Mouse (Mus musculus) neural tube, embryonic 13.5 days (tissue): ENCODE data around the gene Ptpn14. TPM values are rescaled to one million over a fixed set of nuclear protein-coding genes. Genes with fewer than 3 reads are reported as not detected.

ENCODE experiments used
- ATAC-seq: fragments of 200-750 bp; cut with Nextera tagmentation; 2 replicates; pipeline ENCODE4 v1.8.0; 2017; ENCODE audit warnings: low read depth, mild to moderate bottlenecking, moderate TSS enrichment, moderate library complexity
- H3K27ac ChIP-seq: fragments of 300-500 bp; sonication (generic); replicated peaks from 2 replicates; pipeline ENCODE4 v1.5.1; 2015; ENCODE audit warnings: moderate library complexity, mild to moderate bottlenecking, inconsistent platforms
- H3K27me3 ChIP-seq: fragments of 300-500 bp; sonication (generic); 2 replicates; pipeline ENCODE4 v1.6.1; 2015; ENCODE audit warnings: mild to moderate bottlenecking, inconsistent platforms
- H3K36me3 ChIP-seq: fragments of 300-500 bp; sonication (generic); 2 replicates; pipeline ENCODE4 v1.6.1; 2015; ENCODE audit warnings: mild to moderate bottlenecking, inconsistent platforms
- H3K4me1 ChIP-seq: fragments of 300-500 bp; sonication (generic); replicated peaks from 2 replicates; pipeline ENCODE4 v1.6.1; 2015; ENCODE audit warnings: inconsistent platforms
- H3K4me2 ChIP-seq: fragments of 300-500 bp; sonication (generic); 2 replicates; pipeline ENCODE4 v1.6.1; 2015; ENCODE audit warnings: inconsistent platforms, mild to moderate bottlenecking, moderate library complexity
- H3K4me3 ChIP-seq: fragments of 300-500 bp; sonication (generic); 2 replicates; pipeline ENCODE4 v1.5.1; 2015; ENCODE audit warnings: mild to moderate bottlenecking, inconsistent platforms
- H3K9ac ChIP-seq: fragments of 300-500 bp; sonication (generic); 2 replicates; pipeline ENCODE4 v1.6.1; 2015; ENCODE audit warnings: moderate library complexity, mild to moderate bottlenecking, inconsistent platforms
- H3K9me3 ChIP-seq: fragments of 300-500 bp; sonication (generic); 2 replicates; pipeline ENCODE4 v1.6.1; 2016; ENCODE audit warnings: inconsistent platforms
- WGBS: fragments of 180-500 bp; shearing (Covaris S2); methylation state at CpG from one replicate; pipeline ENCODE4 v1.1.7; 2015; 5-methylcytosine and 5-hydroxymethylcytosine counted together
- polyA plus RNA-seq: library from polyadenylated mRNA; unstranded; fragments of >200 nt; fragmentation: Nextera tagmentation; extraction: Ambion mirVana; gene quantifications from 2 replicates; pipeline ENCODE4 v1.2.1, GENCODE M21; 2015

The Ptpn14 gene
- polyA plus RNA-seq, 1 experiment from 2014 or later = 1.9 TPM

- Histone ChIP-seq H3K4me2 (no peak overlapping the region), H3K27ac (no peak overlapping the region), H3K9ac (no peak overlapping the region), H3K9me3 (no peaks in the 10 kb centered on the region), H3K36me3 (peaks cover 33% of the 10 kb centered on the region), H3K4me1 (peaks cover 7% of the 10 kb centered on the region; the same call in 1 of the 2 replicates), H3K27me3 (no peaks in the 10 kb centered on the region), H3K4me3 (no peak overlapping the region)
- WGBS = 50% methylated on average over 9 of the region's 9 CpGs
- no peak for ATAC-seq
Measured at GRCm38 (mm10) chr1:189897861-189898260, 169.8 kb downstream of the Ptpn14 start.

GRCm38 (mm10) chr1:189898708-189899107 is 170.6 kb downstream of the Ptpn14 start:
- Histone ChIP-seq H3K9ac (no peak overlapping the region), H3K36me3 (peaks cover 24% of the 10 kb centered on the region), H3K4me3 (no peak overlapping the region), H3K27ac (no peak overlapping the region), H3K4me1 (peaks cover 7% of the 10 kb centered on the region; the same call in 1 of the 2 replicates), H3K4me2 (no peak overlapping the region), H3K9me3 (no peaks in the 10 kb centered on the region), H3K27me3 (no peaks in the 10 kb centered on the region)
- 94% methylated on average over 13 of the region's 13 CpGs for WGBS
- no peak for ATAC-seq

- Histone ChIP-seq H3K27ac (no peak overlapping the region), H3K4me2 (no peak overlapping the region), H3K27me3 (no peaks in the 10 kb centered on the region), H3K9me3 (no peaks in the 10 kb centered on the region), H3K36me3 (peaks cover 20% of the 10 kb centered on the region), H3K9ac (no peak overlapping the region), H3K4me1 (peaks cover 7% of the 10 kb centered on the region; the same call in 1 of the 2 replicates), H3K4me3 (no peak overlapping the region)
- WGBS = 90% methylated on average over 6 of the region's 6 CpGs
- ATAC-seq = no peak
Measured at GRCm38 (mm10) chr1:189899526-189899925, 171.5 kb downstream of the Ptpn14 start.

GRCm38 (mm10) chr1:189902413-189902812 is 174.3 kb downstream of the Ptpn14 start:
- ATAC-seq = no peak
- H3K9me3 ChIP-seq = no peaks in the 10 kb centered on the region
- H3K36me3 ChIP-seq = 0 out of 2 replicates have a peak, but pooled peaks cover 6% of the 10 kb centered on the region
- H3K4me2 ChIP-seq = no peak overlapping the region
- H3K27me3 ChIP-seq = no peaks in the 10 kb centered on the region
- H3K4me1 ChIP-seq = peaks cover 7% of the 10 kb centered on the region; the same call in 1 of the 2 replicates
- 64% methylated on average over 9 of the region's 9 CpGs for WGBS
- no peak overlapping the region for H3K4me3 ChIP-seq
- H3K27ac ChIP-seq = no peak overlapping the region
- H3K9ac ChIP-seq = no peak overlapping the region

- H3K9me3 ChIP-seq = no peaks in the 10 kb centered on the region
- no peak overlapping the region for H3K27ac ChIP-seq
- no peak for ATAC-seq
- no peak overlapping the region for H3K9ac ChIP-seq
- H3K4me1 ChIP-seq = peaks cover 7% of the 10 kb centered on the region; the same call in 1 of the 2 replicates
- 61% methylated on average over 11 of the region's 11 CpGs for WGBS
- 0 out of 2 replicates have a peak, but pooled peaks cover 6% of the 10 kb centered on the region for H3K36me3 ChIP-seq
- no peaks in the 10 kb centered on the region for H3K27me3 ChIP-seq
- H3K4me3 ChIP-seq = no peak overlapping the region
- no peak overlapping the region for H3K4me2 ChIP-seq
Measured at GRCm38 (mm10) chr1:189903169-189903568, 175.1 kb downstream of the Ptpn14 start.

GRCm38 (mm10) chr1:189910685-189911345 is 182.7 kb downstream of the Ptpn14 start:
- Histone ChIP-seq H3K36me3 (no peaks in the 10 kb centered on the region), H3K27ac (no peak overlapping the region), H3K9me3 (no peaks in the 10 kb centered on the region), H3K9ac (no peak overlapping the region), H3K4me2 (no peak overlapping the region), H3K4me1 (peaks cover 18% of the 10 kb centered on the region), H3K4me3 (no peak overlapping the region), H3K27me3 (no peaks in the 10 kb centered on the region)
- WGBS = 69% methylated on average over 13 of the region's 13 CpGs
- no peak for ATAC-seq

- no peak for ATAC-seq
- WGBS = 88% methylated on average over 21 of the region's 21 CpGs
Measured at GRCm38 (mm10) chr1:189913093-189913760, 185.2 kb downstream of the Ptpn14 start.

GRCm38 (mm10) chr1:189916422-189917125 is 188.5 kb downstream of the Ptpn14 start:
- Histone ChIP-seq H3K27me3 (no peaks in the 10 kb centered on the region), H3K9ac (no peak overlapping the region), H3K36me3 (no peaks in the 10 kb centered on the region), H3K4me2 (no peak overlapping the region), H3K9me3 (no peaks in the 10 kb centered on the region), H3K4me1 (peaks cover 28% of the 10 kb centered on the region), H3K27ac (no peak overlapping the region), H3K4me3 (no peak overlapping the region)
- WGBS = 32% methylated on average over 10 of the region's 10 CpGs
- no peak for ATAC-seq

More at GRCm38 (mm10) chr1:189913093-189913760, 185.2 kb downstream of the Ptpn14 start:
- H3K4me2 ChIP-seq = no peak overlapping the region
- no peak overlapping the region for H3K27ac ChIP-seq
- H3K4me1 ChIP-seq = peaks cover 24% of the 10 kb centered on the region
- H3K9ac ChIP-seq = no peak overlapping the region
- no peaks in the 10 kb centered on the region for H3K9me3 ChIP-seq
- no peak overlapping the region for H3K4me3 ChIP-seq
- H3K27me3 ChIP-seq = no peaks in the 10 kb centered on the region
- no peaks in the 10 kb centered on the region for H3K36me3 ChIP-seq

- no peaks in the 10 kb centered on the region for H3K36me3 ChIP-seq
- no peak for ATAC-seq
- H3K9ac ChIP-seq = no peak overlapping the region
- H3K9me3 ChIP-seq = no peaks in the 10 kb centered on the region
- H3K4me3 ChIP-seq = no peak overlapping the region
- WGBS = 46% methylated on average over 4 of the region's 4 CpGs
- no peak overlapping the region for H3K27ac ChIP-seq
- no peak overlapping the region for H3K4me2 ChIP-seq
- peaks cover 31% of the 10 kb centered on the region for H3K4me1 ChIP-seq
- H3K27me3 ChIP-seq = no peaks in the 10 kb centered on the region
Measured at GRCm38 (mm10) chr1:189917126-189917500, 189.0 kb downstream of the Ptpn14 start.

GRCm38 (mm10) chr1:189919756-189920155 is 191.7 kb downstream of the Ptpn14 start:
- Histone ChIP-seq H3K4me2 (no peak overlapping the region), H3K4me1 (peaks cover 29% of the 10 kb centered on the region), H3K36me3 (no peaks in the 10 kb centered on the region), H3K9me3 (no peaks in the 10 kb centered on the region), H3K27ac (no peak overlapping the region), H3K9ac (no peak overlapping the region), H3K4me3 (no peak overlapping the region), H3K27me3 (peaks cover 6% of the 10 kb centered on the region; the same call in 1 of the 2 replicates)
- WGBS = 83% methylated on average over 3 of the region's 3 CpGs
- no peak for ATAC-seq

GRCm38 (mm10) chr1:189920701-189921567 is 192.9 kb downstream of the Ptpn14 start:
- H3K4me3 ChIP-seq = peak overlapping the region; percentile 79
- 34% methylated on average over 28 of the region's 28 CpGs for WGBS
- H3K27me3 ChIP-seq = peaks cover 12% of the 10 kb centered on the region; the same call in 1 of the 2 replicates
- ATAC-seq = peak; percentile 36
- H3K9ac ChIP-seq = peak overlapping the region; percentile 83
- H3K4me1 ChIP-seq = peaks cover 27% of the 10 kb centered on the region
- H3K36me3 ChIP-seq = no peaks in the 10 kb centered on the region
- H3K4me2 ChIP-seq = peak overlapping the region; percentile 98
- H3K9me3 ChIP-seq = no peaks in the 10 kb centered on the region
- no peak overlapping the region for H3K27ac ChIP-seq
